Mouse (Mus musculus) Muller cell, postnatal 12 days (primary cell): Measurements from ENCODE around the gene Zfp263.

ENCODE experiments used
- DNase-seq: peaks from one replicate; pipeline ENCODE4 v3.0.0-alpha.2; 2015; ENCODE audit errors: inconsistent ontology term

Gene Zfp263

GRCm38 (mm10) chr16:3743503-3744185, at the start of gene Zfp263:
Gene Zfp263, plus strand, starts transcription at chr16:3744093.
- peak; percentile 99 for DNase-seq

GRCm38 (mm10) chr16:3699281-3699680, 44.6 kb upstream of the Zfp263 start:
- DNase-seq, result no peak

- no peak for DNase-seq
These were observed 43.0 kb upstream of the Zfp263 start for GRCm38 (mm10) chr16:3700893-3701292.

GRCm38 (mm10) chr16:3706680-3707079, 37.2 kb upstream of the Zfp263 start:
- DNase-seq, result no peak

- DNase-seq, result no peak
These were observed 29.2 kb upstream of the Zfp263 start for GRCm38 (mm10) chr16:3714731-3715130.

GRCm38 (mm10) chr16:3717980-3718379, 25.9 kb upstream of the Zfp263 start, which contains the start of gene Mefv:
Gene Mefv, minus strand, starts transcription at chr16:3718097.
- DNase-seq, result no peak

GRCm38 (mm10) chr16:3723231-3723630, 20.7 kb upstream of the Zfp263 start:
- DNase-seq, result peak; percentile 93

GRCm38 (mm10) chr16:3727980-3728720, 15.7 kb upstream of the Zfp263 start:
- peak; percentile 32 for DNase-seq

- no peak for DNase-seq
These were observed 11.3 kb upstream of the Zfp263 start for GRCm38 (mm10) chr16:3732612-3733011.

GRCm38 (mm10) chr16:3733198-3733732, 10.6 kb upstream of the Zfp263 start:
- DNase-seq, result no peak

GRCm38 (mm10) chr16:3742466-3742865, 1.4 kb upstream of the Zfp263 start:
- no peak for DNase-seq

- no peak for DNase-seq
These were observed 350 bp downstream of the Zfp263 start for GRCm38 (mm10) chr16:3744186-3744700.

- no peak for DNase-seq
These were observed 1.8 kb downstream of the Zfp263 start for GRCm38 (mm10) chr16:3745656-3746055.

GRCm38 (mm10) chr16:3748976-3749375, 5.1 kb downstream of the Zfp263 start:
- DNase-seq, result no peak

GRCm38 (mm10) chr16:3771603-3772002, 27.7 kb downstream of the Zfp263 start:
- DNase-seq, result no peak

- no peak for DNase-seq
These were observed 32.5 kb downstream of the Zfp263 start for GRCm38 (mm10) chr16:3776365-3776764.

- DNase-seq, result no peak
These were observed 34.1 kb downstream of the Zfp263 start for GRCm38 (mm10) chr16:3777986-3778385.

- peak; percentile 92 for DNase-seq
These were observed 37.3 kb downstream of the Zfp263 start for GRCm38 (mm10) chr16:3781237-3781636.

GRCm38 (mm10) chr16:3788394-3788793, 44.5 kb downstream of the Zfp263 start:
- no peak for DNase-seq
